Mouse (Mus musculus): ENCODE measurements around the gene Dusp1.

DNA sequence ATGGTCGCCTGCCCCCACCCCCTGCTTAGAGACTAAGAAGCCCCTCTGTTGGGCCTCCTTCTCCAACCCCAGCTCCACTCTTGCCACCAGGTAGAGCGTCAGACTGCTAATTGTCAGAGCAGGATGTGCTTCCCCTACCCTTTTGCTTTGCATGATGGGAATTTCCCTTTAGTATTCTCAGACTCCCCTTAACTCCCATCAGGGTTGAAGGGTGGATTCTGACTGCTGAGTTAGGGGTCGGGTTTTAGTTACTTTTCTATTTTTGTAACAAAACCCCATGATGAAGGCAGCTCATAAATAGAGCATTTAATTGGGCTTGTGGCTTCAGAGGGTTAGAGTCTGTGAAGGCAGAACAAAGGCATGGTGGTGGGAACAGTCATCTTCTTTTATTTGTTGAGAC lies 8.9 kb downstream of the Dusp1 start:
- TF ChIP-seq POLR2AphosphoS5 (IDR thresholded peaks at IDR 0.05; ENCODE audit: insufficient replicate concordance, low read depth, low read length) (no peak), CTCF (IDR thresholded peaks at IDR 0.05; ENCODE audit: low read depth, low read length) (no peak), GATA1 (IDR thresholded peaks at IDR 0.05; ENCODE audit: borderline replicate concordance, low read length) (no peak)
